Mouse (Mus musculus) limb, embryonic 12.5 days (tissue): Measurements from ENCODE around the gene Nmt1. TPM values are rescaled to one million over a fixed set of nuclear protein-coding genes. Genes with fewer than 3 reads are reported as not detected.
A peak's percentile ranks its signal among the peaks of the same experiment; 100 is the strongest.

Experiments
- ATAC-seq: fragments of 200-750 bp; cut with Nextera tagmentation; 2 replicates; pipeline ENCODE4 v1.8.0; 2017; ENCODE audit warnings: low read depth, moderate TSS enrichment; ENCODE audit not compliant: insufficient number of reproducible peaks, insufficient read depth, low FRiP score, low TSS enrichment
- H3K27ac ChIP-seq: fragments of 300-500 bp; sonication (generic); 2 replicates; pipeline ENCODE4 v1.5.1; 2016; ENCODE audit warnings: mild to moderate bottlenecking, moderate library complexity
- H3K27me3 ChIP-seq: fragments of 300-500 bp; sonication (generic); 2 replicates; pipeline ENCODE4 v1.6.1; 2016; ENCODE audit warnings: mild to moderate bottlenecking, moderate library complexity
- H3K36me3 ChIP-seq: fragments of 300-500 bp; sonication (generic); 2 replicates; pipeline ENCODE4 v1.6.1; 2016; ENCODE audit warnings: mild to moderate bottlenecking, moderate library complexity
- H3K4me1 ChIP-seq: fragments of 300-500 bp; sonication (generic); replicated peaks from 2 replicates; pipeline ENCODE4 v1.6.1; 2016
- H3K4me2 ChIP-seq: fragments of 300-500 bp; sonication (generic); 2 replicates; pipeline ENCODE4 v1.6.1; 2016; ENCODE audit warnings: mild to moderate bottlenecking, moderate library complexity
- H3K4me3 ChIP-seq: fragments of 300-500 bp; sonication (generic); replicated peaks from 2 replicates; pipeline ENCODE4 v1.5.1; 2016; ENCODE audit warnings: mild to moderate bottlenecking
- H3K9ac ChIP-seq: fragments of 300-500 bp; sonication (generic); replicated peaks from 2 replicates; pipeline ENCODE4 v1.6.1; 2016; ENCODE audit warnings: mild to moderate bottlenecking, moderate library complexity
- H3K9me3 ChIP-seq: fragments of 300-500 bp; sonication (generic); 2 replicates; pipeline ENCODE4 v1.6.1; 2016; ENCODE audit warnings: mild to moderate bottlenecking, moderate library complexity
- WGBS: fragments of 180-500 bp; shearing (Covaris S2); methylation state at CpG from one replicate; pipeline ENCODE4 v1.1.7; 2016; 5-methylcytosine and 5-hydroxymethylcytosine counted together
- polyA plus RNA-seq: library from polyadenylated mRNA; unstranded; fragments of >200 nt; fragmentation: Nextera tagmentation; extraction: Ambion mirVana; gene quantifications from 2 replicates; pipeline ENCODE4 v1.2.1, GENCODE M21; 2016

Gene Nmt1
- polyA plus RNA-seq, 1 experiment from 2014 or later = 53.7 TPM

DNA sequence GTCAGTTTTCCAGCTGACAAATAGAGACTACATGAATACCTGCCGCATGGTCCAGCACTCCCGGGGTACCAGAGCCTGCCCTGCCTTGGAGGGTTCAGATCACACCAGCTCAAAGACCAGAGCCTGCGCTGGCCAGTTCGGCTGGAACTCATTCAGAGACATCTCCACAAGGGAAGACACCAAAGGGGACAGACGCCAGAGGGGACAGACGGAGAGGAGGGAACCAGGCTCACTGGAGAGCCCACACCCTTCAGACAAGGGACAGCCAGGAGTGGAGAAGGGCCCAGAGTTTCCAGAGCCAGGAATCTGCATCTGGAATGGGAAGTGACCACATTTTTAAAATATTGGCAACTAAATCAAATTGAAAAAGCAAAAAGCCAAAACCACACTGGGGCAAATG, 53.6 kb downstream of the Nmt1 start:
- no peaks in the 10 kb centered on the region for H3K36me3 ChIP-seq
- H3K27me3 ChIP-seq = peaks cover 55% of the 10 kb centered on the region
- H3K9me3 ChIP-seq = no peaks in the 10 kb centered on the region
- whole genome bisulfite sequencing = 52% methylated on average over 6 of the region's 6 CpGs
- peaks cover 11% of the 10 kb centered on the region for H3K4me1 ChIP-seq
- no peak overlapping the region for H3K27ac ChIP-seq
- H3K4me3 ChIP-seq = no peak overlapping the region
- ATAC-seq = no peak
- no peak overlapping the region for H3K9ac ChIP-seq
- no peak overlapping the region for H3K4me2 ChIP-seq

DNA sequence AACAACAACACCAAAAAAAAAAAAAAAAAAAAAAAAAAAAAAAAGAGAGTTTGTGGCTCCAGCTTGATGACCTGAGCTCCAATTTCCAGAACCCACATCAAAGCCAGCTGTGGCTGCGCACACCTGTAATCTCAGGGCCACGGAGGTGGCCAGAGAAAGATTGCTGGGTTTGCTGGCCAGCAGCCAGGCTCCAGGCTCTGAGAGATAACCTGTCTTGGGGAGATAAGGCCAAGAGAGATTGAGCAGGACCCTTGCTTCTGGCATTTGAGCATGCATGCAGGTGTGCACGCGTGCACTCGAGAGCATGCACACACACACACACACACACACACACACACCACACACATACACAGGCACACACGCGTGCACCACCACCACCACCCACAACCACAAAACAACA, 65.3 kb downstream of the Nmt1 start:
- H3K9ac ChIP-seq = no peak overlapping the region
- no peak overlapping the region for H3K27ac ChIP-seq
- ATAC-seq = no peak
- peaks cover 31% of the 10 kb centered on the region for H3K4me1 ChIP-seq
- H3K36me3 ChIP-seq = no peaks in the 10 kb centered on the region
- 88% methylated on average over 7 of the region's 7 CpGs for WGBS
- no peak overlapping the region for H3K4me2 ChIP-seq
- peaks cover 13% of the 10 kb centered on the region for H3K27me3 ChIP-seq
- no peaks in the 10 kb centered on the region for H3K9me3 ChIP-seq
- H3K4me3 ChIP-seq = no peak overlapping the region

DNA sequence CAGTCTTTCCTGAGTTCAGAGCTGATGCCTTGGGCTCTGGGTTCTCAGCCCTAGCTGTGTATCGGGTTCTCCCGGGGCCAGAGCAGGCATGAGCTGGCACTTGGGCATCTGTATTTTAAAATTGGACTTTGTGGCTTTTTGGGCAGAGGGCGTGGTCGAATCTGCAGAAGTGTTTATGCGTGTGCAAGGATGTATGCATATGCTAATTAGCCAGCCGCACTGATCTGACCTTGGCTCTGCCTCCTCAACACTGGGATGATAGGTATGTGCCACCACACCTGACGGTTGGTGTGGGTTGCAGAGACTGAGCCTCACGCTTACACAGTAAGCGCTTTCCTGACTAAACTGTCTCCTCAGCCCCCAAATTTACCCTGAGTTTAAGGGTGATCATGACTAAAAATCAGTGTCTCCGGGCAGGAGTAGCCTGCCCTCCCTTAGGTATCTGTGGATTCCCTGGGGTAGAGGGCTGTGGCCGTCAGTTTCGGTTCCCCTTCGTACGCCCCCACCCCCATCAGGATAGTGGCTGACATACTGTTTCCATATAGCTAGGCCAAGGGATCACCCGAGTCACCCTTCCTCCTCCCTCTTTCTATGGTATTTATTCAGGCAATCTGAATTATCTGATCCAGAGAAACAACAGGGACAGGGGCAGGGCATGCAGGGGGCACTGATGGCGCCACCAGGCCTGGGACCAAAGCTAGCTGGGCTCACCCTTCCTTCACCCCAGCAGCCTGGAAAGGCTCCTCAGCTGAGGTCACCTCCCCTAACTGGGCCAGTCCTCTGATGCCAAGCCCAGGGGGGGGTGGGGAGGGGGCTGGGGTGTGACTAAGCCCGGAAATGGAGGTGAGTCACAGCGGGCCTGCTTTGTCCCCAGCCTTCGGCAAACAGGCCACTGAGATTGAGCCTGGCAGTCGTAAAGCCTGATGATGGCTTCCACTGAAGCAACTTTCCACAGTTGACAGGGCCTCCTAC, 66.2 kb downstream of the Nmt1 start:
- Histone ChIP-seq H3K9ac (no peak overlapping the region), H3K4me1 (peaks cover 38% of the 10 kb centered on the region), H3K9me3 (no peaks in the 10 kb centered on the region), H3K27ac (no peak overlapping the region), H3K4me3 (no peak overlapping the region), H3K36me3 (no peaks in the 10 kb centered on the region), H3K4me2 (no peak overlapping the region), H3K27me3 (peaks cover 20% of the 10 kb centered on the region)
- 62% methylated on average over 20 of the region's 20 CpGs for WGBS
- no peak for ATAC-seq

DNA sequence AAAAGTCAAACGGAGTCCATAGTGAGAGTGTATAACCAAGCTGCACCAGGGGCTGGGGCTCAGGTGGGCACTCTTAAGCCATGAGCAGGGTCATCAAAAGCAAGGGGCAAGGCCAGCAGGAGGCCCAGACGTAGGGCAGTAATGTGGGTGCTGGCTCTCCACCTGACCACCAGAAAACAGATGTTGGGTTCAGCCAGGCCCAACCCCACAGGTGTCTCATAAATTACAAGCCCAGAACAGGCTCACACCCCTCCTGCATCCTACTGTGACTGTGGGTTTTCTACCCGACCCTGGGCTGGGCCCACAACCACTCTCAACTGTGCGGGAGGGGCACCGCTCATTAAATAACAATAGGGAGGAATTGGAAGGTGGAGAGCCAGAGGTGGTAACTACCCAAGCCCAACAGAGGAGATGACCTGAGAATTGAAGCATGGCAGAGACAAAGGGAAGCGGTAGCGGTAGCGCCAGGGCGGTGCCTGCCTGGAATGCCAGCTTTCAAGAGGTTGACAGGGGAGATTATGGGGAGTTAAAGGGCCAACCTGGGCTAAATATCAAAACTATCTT, 67.2 kb downstream of the Nmt1 start:
- Histone ChIP-seq H3K9ac (no peak overlapping the region), H3K4me1 (peaks cover 40% of the 10 kb centered on the region), H3K4me3 (no peak overlapping the region), H3K9me3 (no peaks in the 10 kb centered on the region), H3K27ac (no peak overlapping the region), H3K36me3 (no peaks in the 10 kb centered on the region), H3K27me3 (peaks cover 30% of the 10 kb centered on the region), H3K4me2 (no peak overlapping the region)
- no peak for ATAC-seq
- 60% methylated on average over 9 of the region's 9 CpGs for WGBS

DNA sequence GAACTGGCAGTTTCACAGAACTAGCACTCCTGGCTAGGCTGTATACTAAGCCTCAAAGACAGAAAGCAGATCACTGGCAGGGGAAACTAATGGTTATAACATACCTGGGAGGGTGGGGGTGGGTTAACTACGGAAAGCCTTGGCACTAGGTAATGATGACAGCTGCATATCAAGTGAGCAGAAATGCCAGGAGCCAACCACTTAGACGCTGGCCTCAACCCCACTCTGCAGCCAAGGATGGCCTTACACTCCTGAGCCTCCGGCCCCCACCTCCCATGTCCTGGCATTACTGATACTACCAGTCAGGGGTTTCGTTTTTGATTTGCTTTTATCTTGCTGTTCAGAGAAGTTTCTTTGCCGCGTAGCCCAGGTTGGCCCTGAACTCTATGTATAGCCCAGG, 67.8 kb downstream of the Nmt1 start:
- ATAC-seq = no peak
- Histone ChIP-seq H3K4me3 (no peak overlapping the region), H3K27ac (no peak overlapping the region), H3K9me3 (no peaks in the 10 kb centered on the region), H3K4me1 (peaks cover 40% of the 10 kb centered on the region), H3K4me2 (no peak overlapping the region), H3K36me3 (no peaks in the 10 kb centered on the region), H3K9ac (no peak overlapping the region), H3K27me3 (peaks cover 37% of the 10 kb centered on the region)
- WGBS = 86% methylated on average over 6 of the region's 6 CpGs

DNA sequence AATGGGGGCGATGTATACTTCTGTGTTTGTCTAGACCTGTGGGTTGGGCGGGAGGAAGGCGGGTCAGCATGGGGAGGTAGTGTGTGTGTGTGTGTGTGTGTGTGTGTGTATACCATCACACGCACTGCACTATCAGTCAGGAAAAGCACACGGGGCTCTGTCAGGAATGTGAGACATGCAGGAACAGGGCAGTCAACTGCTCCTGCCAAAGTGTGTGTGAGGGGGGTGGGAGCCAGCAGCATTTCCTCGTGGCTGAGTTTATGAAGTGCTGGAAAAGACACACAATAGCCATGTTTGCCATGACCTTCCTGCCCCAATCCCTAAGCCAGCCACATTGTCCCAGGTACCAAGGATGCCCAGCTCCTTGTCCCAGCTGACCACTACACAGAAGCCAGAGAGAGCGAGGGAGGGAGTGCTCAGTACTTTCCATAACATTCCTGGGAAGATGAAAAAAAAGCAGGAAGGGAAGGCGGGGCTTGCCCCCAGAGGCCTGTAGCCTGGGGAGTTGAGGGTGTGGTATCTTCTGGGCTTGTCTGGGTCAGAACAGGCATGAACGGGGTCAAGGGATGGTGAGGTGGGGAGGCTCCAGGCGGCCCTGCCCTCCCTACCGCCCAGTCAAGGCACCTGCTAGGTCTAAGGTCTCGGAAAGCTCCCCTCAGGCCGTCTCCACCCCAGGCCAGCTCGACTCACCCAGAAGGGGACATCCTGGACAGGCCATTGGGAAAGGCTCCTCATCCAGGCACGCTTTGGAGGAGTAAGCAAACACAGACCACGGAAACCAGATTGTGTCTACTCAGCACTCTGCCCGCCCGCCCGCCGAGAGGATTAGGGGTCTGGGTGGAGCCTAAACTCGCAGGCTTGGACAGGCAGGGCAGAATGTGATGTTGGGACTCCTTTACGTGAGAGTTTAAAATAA, 69.2 kb downstream of the Nmt1 start:
- Histone ChIP-seq H3K36me3 (no peaks in the 10 kb centered on the region), H3K27me3 (peaks cover 51% of the 10 kb centered on the region), H3K9ac (0 out of 2 replicates have a peak overlapping the region, but pooled peaks have one; percentile 9), H3K9me3 (no peaks in the 10 kb centered on the region), H3K4me3 (0 out of 2 replicates have a peak overlapping the region, but pooled peaks have one; percentile 13), H3K4me1 (peaks cover 50% of the 10 kb centered on the region), H3K4me2 (peak overlapping the region; percentile 35), H3K27ac (peak overlapping the region; percentile 50)
- no peak for ATAC-seq
- WGBS = 24% methylated on average over 22 of the region's 22 CpGs

DNA sequence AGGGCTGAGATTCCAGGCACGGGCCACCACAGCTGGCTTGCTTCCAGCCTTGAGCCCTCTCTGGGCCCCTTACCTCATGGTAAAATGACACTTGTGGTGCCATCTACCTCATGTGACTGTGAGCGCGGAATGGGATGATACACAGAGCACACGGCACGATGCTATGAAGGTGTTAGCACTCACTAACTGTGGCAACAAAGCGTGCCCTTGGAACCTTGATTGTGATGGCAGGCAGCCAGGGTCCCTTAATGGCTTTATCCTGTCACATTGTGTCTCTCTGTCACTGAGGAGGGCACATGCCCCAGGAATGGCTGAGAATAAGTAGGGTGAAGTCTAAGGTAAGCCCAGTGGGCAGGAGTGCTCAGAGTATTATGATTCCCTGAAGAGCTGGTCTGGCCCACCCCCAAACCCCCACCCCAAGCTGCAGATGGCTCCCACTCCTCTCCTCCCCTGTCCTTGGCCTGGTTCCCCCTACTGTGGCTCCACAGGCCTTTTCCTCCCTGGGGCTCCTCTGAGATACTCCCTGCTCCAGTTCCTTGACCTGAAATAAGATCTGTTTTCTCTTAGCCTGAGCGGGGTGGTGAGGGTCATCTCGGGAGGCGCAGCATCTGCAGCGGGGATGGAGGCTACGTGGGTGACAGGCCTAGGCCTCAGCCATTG, 70.7 kb downstream of the Nmt1 start:
- Histone ChIP-seq H3K9me3 (no peaks in the 10 kb centered on the region), H3K36me3 (no peaks in the 10 kb centered on the region), H3K4me3 (no peak overlapping the region), H3K27ac (no peak overlapping the region), H3K4me2 (no peak overlapping the region), H3K4me1 (peaks cover 51% of the 10 kb centered on the region), H3K27me3 (peaks cover 62% of the 10 kb centered on the region), H3K9ac (no peak overlapping the region; the same call in 1 of the 2 replicates)
- ATAC-seq = no peak
- WGBS = 66% methylated on average over 11 of the region's 11 CpGs

DNA sequence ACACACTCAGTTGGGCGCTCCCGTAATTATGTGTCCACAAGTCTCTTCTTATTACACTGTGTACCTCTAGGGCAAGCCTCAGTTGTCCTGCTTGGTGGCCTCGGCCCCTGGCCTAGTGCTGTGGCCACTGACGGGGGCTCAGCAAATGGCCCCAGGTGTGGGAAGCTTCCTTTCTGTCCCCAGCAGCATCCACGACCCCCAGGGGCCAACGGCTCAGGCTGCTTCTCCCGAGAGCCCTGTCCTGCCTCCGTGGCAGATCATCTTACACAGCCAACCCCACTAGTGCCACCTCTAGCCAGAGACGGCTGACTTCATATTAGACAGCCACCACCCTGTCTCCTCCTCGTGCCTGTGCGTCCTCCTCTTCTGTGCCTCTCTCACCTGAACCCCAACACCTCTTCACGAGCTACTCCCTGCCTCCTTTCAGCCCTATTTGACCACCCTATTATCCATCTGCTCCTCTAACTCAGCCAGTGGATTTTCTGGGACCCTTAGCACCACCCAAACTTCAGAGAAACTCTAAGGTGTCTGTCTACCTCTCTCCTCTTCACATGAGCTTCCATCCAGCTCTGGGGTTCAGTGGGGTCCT, 71.5 kb downstream of the Nmt1 start:
- Histone ChIP-seq H3K4me3 (no peak overlapping the region), H3K9me3 (no peaks in the 10 kb centered on the region), H3K36me3 (no peaks in the 10 kb centered on the region), H3K27me3 (peaks cover 70% of the 10 kb centered on the region), H3K4me2 (no peak overlapping the region), H3K9ac (no peak overlapping the region), H3K4me1 (peaks cover 47% of the 10 kb centered on the region), H3K27ac (no peak overlapping the region)
- WGBS = 46% methylated on average over 12 of the region's 12 CpGs
- no peak for ATAC-seq

DNA sequence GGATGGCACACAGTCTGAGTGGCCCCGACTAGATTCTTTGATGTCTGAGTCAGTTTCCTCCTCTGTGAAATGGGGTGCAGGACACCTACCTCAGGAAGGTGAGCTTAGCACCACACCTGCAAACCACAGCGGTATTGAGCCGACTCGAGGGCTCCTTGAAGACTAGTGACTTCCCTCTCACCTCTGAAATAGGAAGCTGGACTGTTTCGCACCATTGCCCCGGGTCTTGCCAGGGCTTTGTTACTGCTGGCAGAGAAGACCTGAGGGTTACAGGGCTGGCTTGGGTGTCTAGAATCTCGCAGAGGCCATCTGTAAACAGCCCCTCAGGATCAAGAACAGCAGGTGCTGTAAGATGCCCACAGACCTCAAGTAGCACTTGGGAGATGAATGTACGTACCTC, 72.4 kb downstream of the Nmt1 start:
- Histone ChIP-seq H3K4me1 (peaks cover 38% of the 10 kb centered on the region), H3K4me2 (no peak overlapping the region), H3K36me3 (no peaks in the 10 kb centered on the region), H3K9me3 (no peaks in the 10 kb centered on the region), H3K9ac (no peak overlapping the region), H3K27me3 (peaks cover 77% of the 10 kb centered on the region), H3K27ac (no peak overlapping the region), H3K4me3 (no peak overlapping the region)
- 69% methylated on average over 8 of the region's 8 CpGs for whole genome bisulfite sequencing
- ATAC-seq = no peak

DNA sequence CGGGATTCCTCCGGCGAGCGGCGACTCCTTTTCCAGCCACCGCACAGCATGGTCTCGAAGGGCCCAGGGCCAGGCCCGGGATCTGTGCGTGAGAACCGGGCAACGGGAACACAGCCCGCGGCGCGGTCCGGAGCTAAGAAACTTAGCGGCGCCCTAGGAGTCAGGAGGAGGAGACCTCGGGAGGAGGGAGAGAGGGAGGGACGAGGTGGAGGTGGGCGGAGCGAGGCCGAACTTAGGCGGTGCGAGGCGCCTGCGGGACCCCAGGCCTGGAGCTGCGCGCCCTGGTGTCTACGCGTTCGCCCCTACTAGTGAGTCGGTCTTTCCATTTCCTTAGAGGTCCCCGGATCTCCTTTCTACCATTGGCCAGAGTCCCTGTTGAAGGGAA, 73.5 kb downstream of the Nmt1 start, which contains the start of the genes Plcd3 and Acbd4:
Plcd3 (minus strand) TSS at position 178 of the 385 bp plus-strand sequence.
Acbd4 (plus strand) TSS at position 202 of the 385 bp plus-strand sequence.
- ATAC-seq = peak; percentile 22
- H3K36me3 ChIP-seq = no peaks in the 10 kb centered on the region
- H3K9me3 ChIP-seq = no peaks in the 10 kb centered on the region
- H3K4me3 ChIP-seq = peak within 1 kb of the TSS; percentile 63
- H3K4me2 ChIP-seq = peak within 1 kb of the TSS; percentile 85
- no peak within 1 kb of the TSS for H3K27ac ChIP-seq
- WGBS = under 1% methylated on average over 34 of the region's 34 CpGs
- peaks cover 77% of the 10 kb centered on the region for H3K27me3 ChIP-seq
- peak within 1 kb of the TSS; percentile 65 for H3K9ac ChIP-seq
- peaks cover 36% of the 10 kb centered on the region for H3K4me1 ChIP-seq
